ENCODE assay signal across 8 mouse cellular contexts in the genomic region with DNA sequence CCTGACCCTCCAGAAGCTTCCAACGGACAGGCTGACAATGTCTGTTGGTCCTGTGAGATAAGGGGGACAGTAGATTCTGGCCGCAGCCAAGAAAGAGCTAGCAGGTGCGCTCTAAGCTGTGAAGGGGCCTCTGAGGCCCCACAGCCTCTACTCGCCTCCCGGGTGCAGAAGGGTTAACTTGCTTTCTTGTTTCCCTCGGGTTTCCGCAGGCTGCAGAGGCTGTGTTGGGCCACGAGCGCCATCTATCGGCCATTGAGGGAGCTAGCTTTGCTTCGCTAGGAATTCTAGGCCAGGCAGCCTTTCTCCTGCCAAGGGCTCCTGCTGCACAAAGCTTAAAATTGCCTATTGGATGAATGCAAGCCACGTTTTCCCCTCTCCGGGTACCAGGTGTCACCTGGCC. TPM values are rescaled to one million over a fixed set of nuclear protein-coding genes. Genes with fewer than 3 reads are reported as not detected.
DNase-seq lines count a peak whose midpoint lies in the region; ATAC-seq lines count a peak whose summit lies in the region.

No protein-coding gene starts in this region.

- H3K27me3 ChIP-seq in midbrain, embryonic 10.5 days (ENCODE audit: low read depth, poor library complexity, severe bottlenecking) = peaks cover 56% of the 10 kb centered on the region

- H3K4me1 ChIP-seq in midbrain, embryonic 10.5 days = peaks cover 61% of the 10 kb centered on the region

- H3K4me3 ChIP-seq in midbrain, embryonic 10.5 days = no peak overlapping the region

- no peak overlapping the region for H3K27ac ChIP-seq in midbrain, embryonic 10.5 days (replicated peaks)

- H3K9me3 ChIP-seq in midbrain, embryonic 10.5 days (replicated peaks) = no peaks in the 10 kb centered on the region

- intact Hi-C loops in left cerebral cortex, postnatal 10 days (cut with DNase I) = loop anchor here (5.0 kb wide), 1 partner anchor 403 kb away; no protein-coding TSS in a partner anchor

- peak; percentile 68 for ATAC-seq in common myeloid progenitor, adult 5-6 weeks (replicated peaks; ENCODE audit: low read depth, poor library complexity, severe bottlenecking)
- peak; percentile 46 for ATAC-seq in inflammation-experienced regulatory T-cells, adult 6 months

- no peaks in the 10 kb centered on the region for H3K36me3 ChIP-seq in midbrain, embryonic 10.5 days

- peak; percentile 97 for DNase-seq in adipocyte (ENCODE audit: low spot score)
- peak; percentile 92 for DNase-seq in gastrocnemius, postnatal 10 days
- DNase-seq in left cerebral cortex, postnatal 10 days (ENCODE audit: extremely low spot score in 1 of 2, low spot score in 2 of 2) = peak; percentile 88 to 90
- peak; percentile 91 for DNase-seq in midbrain, embryonic 10.5 days (ENCODE audit: low spot score)
- peak; percentile 85 for DNase-seq in right cerebral cortex, postnatal 25 days
- peak; percentile 79 to 88 for DNase-seq in urinary bladder, postnatal 36 days (ENCODE audit: low spot score in 2 of 2)

- WGBS in midbrain, embryonic 10.5 days = under 1% methylated on average over 13 of the region's 13 CpGs

RNA-seq across cellular contexts. Expression of a gene that starts 1.5 kb away (rescaled TPM):
- 4.2 and 4.9 TPM in 2 replicates for total RNA-seq in common myeloid progenitor, adult 5-6 weeks (2017)
- total RNA-seq in gastrocnemius, postnatal 10 days (2021) = 10 to 100 TPM; 10.5 to 12.2 TPM
- 1 to 10 TPM; 3.8 to 7.3 (median 6.4) TPM for polyA plus RNA-seq in inflammation-experienced regulatory T-cells, adult 6 months (2017; shearing (Covaris generic))
- total RNA-seq in left cerebral cortex, postnatal 10 days (2021) = 10 to 100 TPM; 17.5 to 18.2 TPM
- 24.6 and 26.4 TPM in 2 replicates for polyA plus RNA-seq in midbrain, embryonic 10.5 days (2016; fragmentation: Nextera tagmentation; extraction: Ambion mirVana)
